Mouse (Mus musculus): ENCODE results near the gene Rpusd1.

- TF ChIP-seq CTCF (conservative IDR thresholded peaks at IDR 0.05; ENCODE audit: low read length) (peak; percentile 48), NANOG (IDR thresholded peaks at IDR 0.05; ENCODE audit: borderline replicate concordance, low read length) (no peak)
Measured at GRCm38 (mm10) chr17:25686323-25686722, 41.1 kb upstream of the Rpusd1 start.
